Mouse (Mus musculus): ENCODE results near the gene Prss29. TPM values are rescaled to one million over a fixed set of nuclear protein-coding genes. Genes with fewer than 3 reads are reported as not detected.
A peak's percentile ranks its signal among the peaks of the same experiment; 100 is the strongest.

Gene Prss29
- not detected in 2 replicates for polyA plus RNA-seq (2015; fragmentation: Nextera tagmentation; extraction: Ambion mirVana)

DNA sequence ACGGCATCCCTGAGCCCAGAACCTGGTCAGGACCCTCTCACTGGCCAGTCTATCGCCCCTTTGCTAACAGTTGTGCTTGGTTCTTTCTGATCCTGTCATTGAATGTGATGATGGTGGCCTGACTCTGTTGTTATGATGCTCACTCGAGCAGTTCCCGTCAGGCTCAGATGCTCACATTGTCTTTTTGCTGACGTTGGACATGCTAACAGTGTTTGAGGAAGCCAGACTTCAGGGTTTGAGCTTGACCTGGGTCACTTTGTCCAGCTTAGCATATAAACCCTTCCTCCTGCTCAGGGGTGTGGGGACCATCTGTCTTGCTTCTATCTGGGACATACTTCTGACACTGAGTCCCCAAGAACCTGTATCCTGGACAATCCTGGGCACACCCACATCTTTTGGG lies at the start of gene Prss29:
Gene Prss29 (plus strand): TSS at position 301 of the 400 bp plus-strand sequence.
- Histone ChIP-seq H3K4me3 (replicated peaks; ENCODE audit: low read length) (no peak within 1 kb of the TSS), H3K27ac (ENCODE audit: low read length) (no peak within 1 kb of the TSS), H3K4me1 (replicated peaks; ENCODE audit: control insufficient read depth, insufficient read depth, low read length) (no peaks in the 10 kb centered on the region), H3K9me3 (ENCODE audit: control insufficient read depth, low read length) (no peaks in the 10 kb centered on the region), H3K9ac (replicated peaks; ENCODE audit: low read depth, low read length) (no peak within 1 kb of the TSS), H3K4me2 (ENCODE audit: low read length) (no peak within 1 kb of the TSS), H3K27me3 (replicated peaks; ENCODE audit: control insufficient read depth, insufficient read depth, low read length) (no peaks in the 10 kb centered on the region), H3K36me3 (ENCODE audit: control insufficient read depth, insufficient read depth) (no peaks in the 10 kb centered on the region)
- WGBS, result 73% methylated on average over 5 of the region's 5 CpGs
- no peak for ATAC-seq

DNA sequence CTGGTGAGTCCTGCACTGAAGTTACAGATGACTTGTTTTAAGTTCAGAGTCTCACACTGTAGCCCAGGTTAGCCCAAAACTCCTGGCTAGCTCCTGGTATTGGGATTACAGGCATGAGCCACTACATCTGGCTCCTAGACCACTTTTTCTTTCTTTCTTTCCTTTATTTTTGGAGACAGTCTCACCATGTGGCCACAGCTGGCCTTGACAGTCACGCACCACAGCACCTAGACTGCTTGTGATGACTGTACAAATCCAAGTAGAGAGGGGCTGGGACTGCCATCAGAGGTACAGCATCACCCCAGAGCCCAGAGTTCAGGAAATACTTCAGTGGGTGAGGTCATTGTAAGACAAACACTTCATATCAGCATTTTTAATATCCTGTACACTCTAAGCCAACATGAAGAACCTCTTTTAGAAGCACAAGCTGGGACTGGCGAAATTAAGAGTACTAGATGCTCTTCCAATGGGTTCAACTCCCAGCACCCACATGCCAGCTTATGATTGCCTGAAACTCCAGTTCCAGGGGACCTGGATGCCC lies 47.6 kb upstream of the Prss29 start:
- Histone ChIP-seq H3K9me3 (ENCODE audit: control insufficient read depth, low read length) (no peaks in the 10 kb centered on the region), H3K36me3 (ENCODE audit: control insufficient read depth, insufficient read depth) (peaks cover 27% of the 10 kb centered on the region), H3K9ac (replicated peaks; ENCODE audit: low read depth, low read length) (no peak overlapping the region), H3K27ac (ENCODE audit: low read length) (no peak overlapping the region), H3K4me2 (ENCODE audit: low read length) (peak overlapping the region; percentile 99), H3K4me3 (replicated peaks; ENCODE audit: low read length) (peak overlapping the region; percentile 100; the same call in 1 of the 2 replicates), H3K27me3 (replicated peaks; ENCODE audit: control insufficient read depth, insufficient read depth, low read length) (no peaks in the 10 kb centered on the region), H3K4me1 (replicated peaks; ENCODE audit: control insufficient read depth, insufficient read depth, low read length) (peaks cover 34% of the 10 kb centered on the region)
- ATAC-seq, result no peak
- 86% methylated on average over 2 of the region's 2 CpGs for WGBS

DNA sequence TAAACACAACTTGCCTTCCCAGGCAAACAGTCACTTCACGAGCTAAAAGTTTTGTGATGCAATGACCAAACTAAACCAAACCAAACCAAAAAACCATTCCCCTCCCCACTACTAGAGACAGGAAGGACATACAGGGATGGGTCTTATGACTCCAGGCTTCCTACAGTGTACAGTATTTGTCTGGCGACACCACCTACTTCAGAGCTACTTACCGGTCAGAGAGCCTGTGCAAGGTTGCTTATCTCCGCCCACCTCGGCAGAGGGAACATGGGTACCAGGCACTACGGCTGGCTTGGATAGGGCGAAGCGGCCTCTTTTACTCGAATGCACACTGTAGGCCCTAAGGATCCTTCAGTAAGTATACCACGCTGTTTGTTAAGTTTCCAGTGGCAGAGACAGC lies 46.1 kb upstream of the Prss29 start:
- Histone ChIP-seq H3K4me3 (replicated peaks; ENCODE audit: low read length) (peak overlapping the region; percentile 100), H3K36me3 (ENCODE audit: control insufficient read depth, insufficient read depth) (peaks cover 13% of the 10 kb centered on the region), H3K4me2 (ENCODE audit: low read length) (peak overlapping the region; percentile 99), H3K27ac (ENCODE audit: low read length) (peak overlapping the region; percentile 99; the same call in 1 of the 2 replicates), H3K9me3 (ENCODE audit: control insufficient read depth, low read length) (no peaks in the 10 kb centered on the region), H3K4me1 (replicated peaks; ENCODE audit: control insufficient read depth, insufficient read depth, low read length) (peaks cover 34% of the 10 kb centered on the region), H3K9ac (replicated peaks; ENCODE audit: low read depth, low read length) (peak overlapping the region; percentile 99), H3K27me3 (replicated peaks; ENCODE audit: control insufficient read depth, insufficient read depth, low read length) (no peaks in the 10 kb centered on the region)
- ATAC-seq, result no peak
- 0% methylated on average over 10 of the region's 10 CpGs for WGBS

DNA sequence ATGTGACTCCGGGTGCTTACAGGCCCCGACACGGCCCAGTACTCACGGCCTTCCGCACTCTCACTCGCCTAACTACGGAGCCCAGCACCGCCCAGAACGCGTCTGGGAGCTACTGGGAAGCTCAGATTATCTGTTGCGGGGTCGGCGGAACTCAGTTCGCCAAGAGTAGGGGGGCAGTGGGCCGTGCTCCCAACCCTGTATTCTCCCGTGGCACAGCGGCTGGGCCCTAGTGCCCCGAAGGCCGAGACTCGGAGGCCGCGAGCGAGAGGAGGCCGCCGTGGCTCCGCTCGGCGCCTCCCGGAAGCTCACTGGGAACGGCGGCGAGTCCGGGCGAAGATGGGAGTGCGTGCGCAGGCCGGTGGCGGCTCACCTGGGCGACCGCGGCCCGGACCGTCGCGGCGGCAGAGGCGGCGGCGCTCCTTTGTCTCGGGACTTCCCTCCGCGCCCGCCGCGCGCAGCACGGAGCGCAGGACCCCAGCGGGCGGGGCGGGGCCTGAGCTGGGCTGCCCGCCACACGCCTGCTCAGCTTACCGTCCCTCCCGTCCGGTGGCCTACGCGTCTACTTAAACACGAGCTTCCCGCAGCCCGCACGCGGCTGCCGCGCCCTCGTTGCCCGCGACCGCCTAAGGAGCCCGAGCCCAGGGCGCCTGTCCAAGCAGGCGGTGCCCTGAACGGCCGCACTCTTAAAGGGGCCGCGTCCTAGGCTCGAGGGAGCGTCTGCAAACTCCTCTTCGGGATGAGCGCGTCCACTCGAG lies 45.3 kb upstream of the Prss29 start:
- WGBS, result under 1% methylated on average over 83 of the region's 92 CpGs
- peaks cover 5% of the 10 kb centered on the region; the same call in 1 of the 2 replicates for H3K36me3 ChIP-seq (ENCODE audit: control insufficient read depth, insufficient read depth)
- peak overlapping the region; percentile 99 for H3K4me2 ChIP-seq (ENCODE audit: low read length)
- H3K27ac ChIP-seq (ENCODE audit: low read length), result peak overlapping the region; percentile 99
- ATAC-seq, result peak; percentile 92
- H3K9ac ChIP-seq (replicated peaks; ENCODE audit: low read depth, low read length), result peak overlapping the region; percentile 99
- H3K4me3 ChIP-seq (replicated peaks; ENCODE audit: low read length), result peak overlapping the region; percentile 100
- H3K9me3 ChIP-seq (ENCODE audit: control insufficient read depth, low read length), result no peaks in the 10 kb centered on the region
- no peaks in the 10 kb centered on the region for H3K27me3 ChIP-seq (replicated peaks; ENCODE audit: control insufficient read depth, insufficient read depth, low read length)
- peaks cover 34% of the 10 kb centered on the region for H3K4me1 ChIP-seq (replicated peaks; ENCODE audit: control insufficient read depth, insufficient read depth, low read length)

DNA sequence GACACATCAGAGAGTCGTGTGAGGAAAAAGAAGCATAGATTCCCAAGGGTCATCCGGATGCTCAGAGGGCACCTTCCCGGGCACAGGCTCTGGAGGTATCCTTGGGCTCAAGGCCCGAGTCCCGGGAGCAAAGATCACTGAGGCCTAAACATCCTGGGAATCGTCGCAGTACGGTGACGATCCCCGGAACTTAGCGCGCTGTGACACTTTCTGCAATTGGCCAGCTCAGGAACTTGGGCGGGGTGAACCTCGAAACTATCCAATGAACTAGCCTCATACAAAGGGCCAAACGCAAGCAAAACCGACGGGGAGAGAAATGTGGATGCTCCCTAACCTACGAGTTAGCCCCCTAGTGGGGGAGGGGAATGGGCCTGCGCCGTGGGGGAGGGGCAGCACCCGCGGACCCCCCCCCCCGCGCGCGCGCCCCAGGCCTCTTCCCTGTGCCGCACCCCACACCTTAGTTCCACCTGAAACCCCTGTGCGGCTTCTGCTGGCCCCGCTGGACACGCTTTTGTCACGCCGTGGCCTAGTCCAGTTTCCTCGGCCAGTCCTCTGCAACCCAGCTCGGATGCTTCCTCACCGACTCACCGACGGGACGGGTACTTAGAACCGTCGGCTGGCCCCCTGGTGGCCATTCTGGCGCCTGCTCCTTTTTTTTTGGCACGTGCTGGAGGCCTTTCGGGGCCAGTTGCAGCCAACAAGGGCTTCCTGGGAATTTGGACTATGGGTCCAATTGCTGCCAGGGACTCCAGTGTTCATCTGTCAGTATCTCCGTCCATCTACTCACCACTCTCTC lies 44.5 kb upstream of the Prss29 start:
- H3K9me3 ChIP-seq (ENCODE audit: control insufficient read depth, low read length), result no peaks in the 10 kb centered on the region
- no peaks in the 10 kb centered on the region for H3K36me3 ChIP-seq (ENCODE audit: control insufficient read depth, insufficient read depth)
- peak; percentile 88 for ATAC-seq
- H3K4me1 ChIP-seq (replicated peaks; ENCODE audit: control insufficient read depth, insufficient read depth, low read length), result peaks cover 34% of the 10 kb centered on the region
- H3K27me3 ChIP-seq (replicated peaks; ENCODE audit: control insufficient read depth, insufficient read depth, low read length), result no peaks in the 10 kb centered on the region
- peak overlapping the region; percentile 99 for H3K27ac ChIP-seq (ENCODE audit: low read length)
- under 1% methylated on average over 40 of the region's 45 CpGs for WGBS
- peak overlapping the region; percentile 99 for H3K9ac ChIP-seq (replicated peaks; ENCODE audit: low read depth, low read length)
- peak overlapping the region; percentile 49 for H3K4me2 ChIP-seq (ENCODE audit: low read length)
- peak overlapping the region; percentile 100 for H3K4me3 ChIP-seq (replicated peaks; ENCODE audit: low read length)

DNA sequence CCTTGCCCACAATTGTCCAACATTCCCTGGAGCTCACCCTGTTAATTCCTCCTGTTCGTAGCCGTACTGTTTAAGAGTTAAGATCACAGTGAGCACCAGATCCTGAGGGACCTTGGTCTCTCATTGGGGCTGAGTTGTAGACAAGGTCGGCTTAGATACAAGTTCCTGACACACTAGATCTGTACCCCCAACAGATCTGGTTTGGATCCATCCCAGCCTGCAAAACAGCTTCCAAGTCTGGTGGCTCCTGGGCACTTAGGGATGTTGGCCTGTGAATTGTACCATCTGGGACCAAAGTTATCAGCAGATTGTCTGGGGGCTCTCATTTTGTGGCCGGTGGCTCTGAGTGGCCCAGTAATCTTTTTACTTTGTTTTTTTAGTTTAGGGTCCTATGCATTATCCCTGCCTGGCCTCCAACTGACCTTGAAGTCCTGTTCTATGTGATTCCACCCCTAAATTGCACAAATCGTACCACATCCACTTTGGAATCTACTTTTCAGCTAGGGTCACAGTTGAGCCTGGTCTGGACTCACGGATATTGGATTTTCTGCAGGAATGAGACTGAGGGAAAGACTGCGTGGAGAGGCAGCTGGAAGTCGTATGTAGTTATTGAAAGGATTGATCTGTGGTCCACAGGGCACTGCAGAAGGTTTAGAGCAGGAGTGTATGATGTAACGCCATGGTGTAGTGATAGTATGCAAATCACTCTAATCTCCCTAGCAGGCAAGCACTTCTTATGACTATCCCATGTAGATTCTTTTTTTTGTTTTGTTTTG lies 43.7 kb upstream of the Prss29 start, which contains the start of gene Ube2i:
Gene Ube2i (minus strand): TSS at position 52 of the 776 bp plus-strand sequence.
- H3K4me3 ChIP-seq (replicated peaks; ENCODE audit: low read length), result peak within 1 kb of the TSS; percentile 100
- H3K4me1 ChIP-seq (replicated peaks; ENCODE audit: control insufficient read depth, insufficient read depth, low read length), result peaks cover 30% of the 10 kb centered on the region
- H3K4me2 ChIP-seq (ENCODE audit: low read length), result peak within 1 kb of the TSS; percentile 49
- ATAC-seq, result no peak
- no peaks in the 10 kb centered on the region for H3K36me3 ChIP-seq (ENCODE audit: control insufficient read depth, insufficient read depth)
- no peaks in the 10 kb centered on the region for H3K9me3 ChIP-seq (ENCODE audit: control insufficient read depth, low read length)
- 0 out of 2 replicates have a peak, but pooled peaks cover 4% of the 10 kb centered on the region for H3K27me3 ChIP-seq (replicated peaks; ENCODE audit: control insufficient read depth, insufficient read depth, low read length)
- peak within 1 kb of the TSS; percentile 99 for H3K9ac ChIP-seq (replicated peaks; ENCODE audit: low read depth, low read length)
- peak within 1 kb of the TSS; percentile 99 for H3K27ac ChIP-seq (ENCODE audit: low read length)
- 84% methylated on average over 9 of the region's 9 CpGs for WGBS

DNA sequence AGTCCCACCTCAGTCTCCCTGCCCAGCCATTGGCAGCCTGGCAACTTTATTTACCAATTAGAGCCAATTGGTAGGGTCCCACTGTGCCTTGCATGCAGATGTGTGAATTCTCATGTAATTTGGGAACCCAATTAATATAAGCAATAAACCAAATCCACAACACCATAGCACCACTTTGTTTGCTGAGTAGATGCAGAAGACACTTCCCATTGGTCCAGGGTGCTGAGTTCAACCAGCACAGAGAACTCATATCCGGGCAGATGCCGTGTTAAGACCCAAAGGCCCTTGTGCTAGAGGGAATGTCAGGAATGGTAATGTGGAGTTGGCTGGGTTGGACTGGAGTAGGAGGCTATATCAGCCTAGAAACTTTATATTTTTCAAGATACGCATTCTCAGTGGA lies 42.6 kb upstream of the Prss29 start:
- H3K27ac ChIP-seq (ENCODE audit: low read length), result no peak overlapping the region
- no peak overlapping the region for H3K4me3 ChIP-seq (replicated peaks; ENCODE audit: low read length)
- ATAC-seq, result no peak
- no peak overlapping the region for H3K4me2 ChIP-seq (ENCODE audit: low read length)
- H3K36me3 ChIP-seq (ENCODE audit: control insufficient read depth, insufficient read depth), result no peaks in the 10 kb centered on the region
- H3K27me3 ChIP-seq (replicated peaks; ENCODE audit: control insufficient read depth, insufficient read depth, low read length), result 0 out of 2 replicates have a peak, but pooled peaks cover 4% of the 10 kb centered on the region
- WGBS, result 94% methylated on average over 3 of the region's 3 CpGs
- H3K4me1 ChIP-seq (replicated peaks; ENCODE audit: control insufficient read depth, insufficient read depth, low read length), result peaks cover 19% of the 10 kb centered on the region
- no peak overlapping the region for H3K9ac ChIP-seq (replicated peaks; ENCODE audit: low read depth, low read length)
- no peaks in the 10 kb centered on the region for H3K9me3 ChIP-seq (ENCODE audit: control insufficient read depth, low read length)

DNA sequence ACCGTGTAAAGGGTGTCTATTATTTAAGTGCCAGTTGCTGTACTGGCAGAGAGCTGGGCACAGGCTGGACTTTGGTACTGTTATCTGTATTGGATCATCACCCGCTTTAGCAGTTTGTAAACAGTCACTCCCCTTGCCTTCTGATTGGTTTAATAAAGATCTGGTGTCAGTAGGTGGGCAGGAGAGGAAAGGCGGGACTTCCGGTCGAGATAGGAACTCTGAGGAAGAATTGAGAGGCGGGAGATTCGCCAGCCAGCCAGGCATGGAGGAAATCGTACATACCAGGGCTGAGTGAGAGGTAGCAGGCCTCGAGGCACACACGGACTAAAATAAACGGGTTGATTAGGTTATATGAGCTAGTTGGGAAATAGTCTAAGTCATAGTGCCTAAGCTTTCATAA lies 36.3 kb upstream of the Prss29 start:
- H3K9ac ChIP-seq (replicated peaks; ENCODE audit: low read depth, low read length), result no peak overlapping the region
- H3K4me1 ChIP-seq (replicated peaks; ENCODE audit: control insufficient read depth, insufficient read depth, low read length), result no peaks in the 10 kb centered on the region
- H3K4me3 ChIP-seq (replicated peaks; ENCODE audit: low read length), result no peak overlapping the region
- H3K27ac ChIP-seq (ENCODE audit: low read length), result no peak overlapping the region
- H3K9me3 ChIP-seq (ENCODE audit: control insufficient read depth, low read length), result 0 out of 2 replicates have a peak, but pooled peaks cover 4% of the 10 kb centered on the region
- no peak overlapping the region for H3K4me2 ChIP-seq (ENCODE audit: low read length)
- WGBS, result 50% methylated on average over 11 of the region's 11 CpGs
- ATAC-seq, result no peak
- 0 out of 2 replicates have a peak, but pooled peaks cover 4% of the 10 kb centered on the region for H3K27me3 ChIP-seq (replicated peaks; ENCODE audit: control insufficient read depth, insufficient read depth, low read length)
- H3K36me3 ChIP-seq (ENCODE audit: control insufficient read depth, insufficient read depth), result no peaks in the 10 kb centered on the region

Measured in forebrain, embryonic 16.5 days (tissue).